Mouse (Mus musculus) CH12.LX (cell line): ENCODE results near the gene Col5a1. TPM values are rescaled to one million over a fixed set of nuclear protein-coding genes. Genes with fewer than 3 reads are reported as not detected.

Source experiments
- DNase-seq: peaks from one replicate; pipeline ENCODE4 v3.0.0-alpha.2; 2013; ENCODE audit errors: extremely low read depth
- H3K27ac ChIP-seq: 2 replicates; pipeline ENCODE4 v1.5.1; 2012; ENCODE audit warnings: low read depth, mild to moderate bottlenecking, control low read depth, moderate library complexity; ENCODE audit not compliant: insufficient read depth
- H3K27me3 ChIP-seq: replicated peaks from 2 replicates; pipeline ENCODE3; 2012; ENCODE audit warnings: inconsistent platforms
- H3K36me3 ChIP-seq, 2 experiments: replicated peaks in 1 of 2; 2 replicates each; pipeline versions ENCODE3 to v1.6.1; 2012; ENCODE audit warnings: inconsistent platforms in 1 of 2, low read length in 1 of 2, mild to moderate bottlenecking in 1 of 2, mixed read lengths in 1 of 2, moderate library complexity in 1 of 2; ENCODE audit not compliant: control insufficient read depth in 1 of 2, insufficient read depth in 1 of 2
- H3K4me1 ChIP-seq, 2 experiments: 2 replicates each; pipeline ENCODE4 v1.6.1; 2012; ENCODE audit warnings: inconsistent platforms in 1 of 2, moderate library complexity in 1 of 2; ENCODE audit not compliant: insufficient read depth in 2 of 2, control insufficient read depth in 1 of 2
- H3K4me2 ChIP-seq: 2 replicates; pipeline ENCODE4 v1.6.1; 2012; ENCODE audit warnings: low read depth, mild to moderate bottlenecking, control low read depth; ENCODE audit not compliant: poor library complexity, insufficient read depth, severe bottlenecking
- H3K4me3 ChIP-seq, 3 experiments: fragments of 150-350 bp in 1 of 3; sonication (generic) in 1 of 3; replicated peaks in 1 of 3; 2 replicates each; pipeline versions ENCODE3 to v1.5.1; 2011 to 2012; ENCODE audit warnings: low read depth in 2 of 3, low read length in 2 of 3, mild to moderate bottlenecking in 2 of 3, moderate library complexity in 2 of 3, control low read depth in 1 of 3, improper control_type of control experiment in 1 of 3, inconsistent platforms in 1 of 3, mixed read lengths in 1 of 3; ENCODE audit not compliant: poor library complexity in 1 of 3
- H3K79me2 ChIP-seq: replicated peaks from 2 replicates; pipeline ENCODE4 v1.6.1; 2012; ENCODE audit warnings: mild to moderate bottlenecking, moderate library complexity; ENCODE audit not compliant: control insufficient read depth, poor library complexity, insufficient read depth, severe bottlenecking; ENCODE audit errors: extremely low read depth
- H3K9ac ChIP-seq: 2 replicates; pipeline ENCODE4 v1.6.1; 2012; ENCODE audit warnings: low read depth, mild to moderate bottlenecking, control low read depth, moderate library complexity; ENCODE audit not compliant: insufficient read depth
- H3K9me3 ChIP-seq: replicated peaks from 2 replicates; pipeline ENCODE3; 2012; ENCODE audit warnings: low read length, inconsistent platforms, mixed read lengths
- BHLHE40 ChIP-seq: IDR thresholded peaks from 2 replicates; pipeline ENCODE4 v1.6.1; 2011; ENCODE audit warnings: mild to moderate bottlenecking, low read depth, low read length, improper control_type of control experiment
- CHD2 ChIP-seq: IDR thresholded peaks from 2 replicates; pipeline ENCODE4 v1.6.1; 2011; ENCODE audit warnings: low read length, improper control_type of control experiment
- IRF4 ChIP-seq: IDR thresholded peaks from 2 replicates; pipeline ENCODE4 v1.6.1; 2014; ENCODE audit warnings: low read depth, mild to moderate bottlenecking, inconsistent platforms, low read length, improper control_type of control experiment
- JUN ChIP-seq: IDR thresholded peaks from 2 replicates; pipeline ENCODE4 v1.6.1; 2011; ENCODE audit warnings: low read depth, mild to moderate bottlenecking, low read length, improper control_type of control experiment, moderate library complexity; ENCODE audit not compliant: insufficient read depth
- JUND ChIP-seq: conservative IDR thresholded peaks from 2 replicates; pipeline ENCODE4 v1.6.1; 2011; ENCODE audit warnings: low read depth, low read length, improper control_type of control experiment
- MAX ChIP-seq: IDR thresholded peaks from 2 replicates; pipeline ENCODE4 v1.6.1; 2011; ENCODE audit warnings: low read length, improper control_type of control experiment
- MAZ ChIP-seq: IDR thresholded peaks from 2 replicates; pipeline ENCODE4 v1.6.1; 2012; ENCODE audit warnings: low read depth, mild to moderate bottlenecking, inconsistent platforms, low read length, improper control_type of control experiment, moderate library complexity
- MEF2A ChIP-seq: IDR thresholded peaks from 2 replicates; pipeline ENCODE4 v1.6.1; 2014; ENCODE audit warnings: low read depth, mild to moderate bottlenecking, inconsistent platforms, low read length, improper control_type of control experiment, borderline replicate concordance
- NRF1 ChIP-seq: IDR thresholded peaks from 2 replicates; pipeline ENCODE4 v1.6.1; 2014; ENCODE audit warnings: low read depth, mild to moderate bottlenecking, inconsistent platforms, low read length, improper control_type of control experiment, moderate library complexity
- PAX5 ChIP-seq: IDR thresholded peaks from 2 replicates; pipeline ENCODE4 v1.6.1; 2012; ENCODE audit warnings: low read length, inconsistent platforms, mixed read lengths
- RAD21 ChIP-seq: IDR thresholded peaks from 2 replicates; pipeline ENCODE4 v1.6.1; 2011; ENCODE audit warnings: low read depth, mild to moderate bottlenecking, low read length, improper control_type of control experiment, moderate library complexity
- SIN3A ChIP-seq: IDR thresholded peaks from 2 replicates; pipeline ENCODE4 v1.6.1; 2012; ENCODE audit warnings: low read length, improper control_type of control experiment, inconsistent platforms
- TBP ChIP-seq: conservative IDR thresholded peaks from 2 replicates; pipeline ENCODE4 v1.6.1; 2011; ENCODE audit warnings: low read depth, low read length, improper control_type of control experiment
- USF1 ChIP-seq: IDR thresholded peaks from 2 replicates; pipeline ENCODE4 v1.6.1; 2014; ENCODE audit warnings: low read depth, mild to moderate bottlenecking, inconsistent platforms, low read length, improper control_type of control experiment
- USF2 ChIP-seq: conservative IDR thresholded peaks from 2 replicates; pipeline ENCODE4 v1.6.1; 2011; ENCODE audit warnings: low read depth, low read length, improper control_type of control experiment
- ZC3H11A ChIP-seq: IDR thresholded peaks from 2 replicates; pipeline ENCODE4 v1.6.1; 2012; ENCODE audit warnings: low read depth, mild to moderate bottlenecking, inconsistent platforms, low read length, improper control_type of control experiment
- ZMIZ1 ChIP-seq: IDR thresholded peaks from 2 replicates; pipeline ENCODE4 v1.6.1; 2012; ENCODE audit warnings: low read depth, mild to moderate bottlenecking, inconsistent platforms, low read length, improper control_type of control experiment
- dilution Hi-C: fragments of 300-500 bp; cut with MboI; formaldehyde crosslinking; loops from 2 replicates; pipeline ENCODE4 v1.14.3; 2020; ENCODE audit warnings: low sequenced_read_pairs; ENCODE audit not compliant: extremely low pct_unique_long_range_greater_than_20kb, extremely low pct_ligation_motif_present
- in situ Hi-C: fragments of 300-500 bp; cut with MboI; formaldehyde crosslinking; loops from 3 replicates; pipeline ENCODE4 v1.14.3; 2019; ENCODE audit warnings: low sequenced_read_pairs, low pct_ligation_motif_present, low pct_unique_long_range_greater_than_20kb, mixed read lengths
- polyA plus RNA-seq: library from polyadenylated mRNA; unstranded; fragments of >175 nt; gene quantifications from 2 replicates; pipeline ENCODE4 v1.2.1, GENCODE M21; 2012; ENCODE audit warnings: low read depth; ENCODE audit not compliant: insufficient read length
- total RNA-seq, 2 experiments: library from RNA; depleted of rRNA; stranded (reverse); fragments of 300-350 nt in 1 of 2; fragments of >200 nt in 1 of 2; gene quantifications; 2 replicates each; pipeline ENCODE4 v1.2.3; 2012 to 2014

Col5a1 gene
- total and polyA plus RNA-seq, 3 experiments, result 0.04 TPM; not detected in 2

- H3K9ac ChIP-seq, result no peak overlapping the region
- no peak overlapping the region for H3K27ac ChIP-seq
- no peak overlapping the region for H3K4me2 ChIP-seq
- H3K79me2 ChIP-seq, result no peaks in the 10 kb centered on the region
- no peaks in the 10 kb centered on the region for H3K36me3 ChIP-seq
- no peaks in the 10 kb centered on the region for H3K9me3 ChIP-seq
- TF ChIP-seq MEF2A (no peak), BHLHE40 (no peak), NRF1 (no peak), JUN (no peak)
- TF ChIP-seq, all 38 proteins: peak for 0
- H3K4me1 ChIP-seq, result no peaks in the 10 kb centered on the region
- DNase-seq, result no peak
- in situ Hi-C loops, result no loop called here
- H3K27me3 ChIP-seq, result peaks cover 96% of the 10 kb centered on the region
- dilution Hi-C loops, result no loop called here
- no peak overlapping the region for H3K4me3 ChIP-seq
Measured at GRCm38 (mm10) chr2:27864491-27865365, 21.5 kb upstream of the Col5a1 start.

- in situ Hi-C loops, result no loop called here
- no peak overlapping the region for H3K4me2 ChIP-seq
- DNase-seq, result no peak
Measured at GRCm38 (mm10) chr2:27870586-27870985, 15.6 kb upstream of the Col5a1 start.

GRCm38 (mm10) chr2:27871056-27871455 is 15.2 kb upstream of the Col5a1 start:
- Histone ChIP-seq H3K4me1 (no peaks in the 10 kb centered on the region), H3K27me3 (peaks cover 93% of the 10 kb centered on the region), H3K9ac (no peak overlapping the region), H3K9me3 (no peaks in the 10 kb centered on the region), H3K4me2 (no peak overlapping the region), H3K4me3 (no peak overlapping the region), H3K79me2 (no peaks in the 10 kb centered on the region), H3K27ac (no peak overlapping the region), H3K36me3 (no peaks in the 10 kb centered on the region)
- TF ChIP-seq PAX5, result no peak
- TF ChIP-seq TBP, result no peak
- TF ChIP-seq JUND, result no peak
- TF ChIP-seq MAX, result no peak
- no peak for TF ChIP-seq USF2
- TF ChIP-seq MAZ, result no peak
- no peak for TF ChIP-seq CHD2
- TF ChIP-seq JUN, result no peak
- TF ChIP-seq ZMIZ1, result no peak
- no peak for TF ChIP-seq IRF4
- no peak for TF ChIP-seq USF1
- TF ChIP-seq BHLHE40, result no peak
- TF ChIP-seq ZC3H11A, result no peak
- no peak for TF ChIP-seq SIN3A
- no peak for DNase-seq
- dilution Hi-C loops, result no loop called here
- in situ Hi-C loops, result no loop called here

More at GRCm38 (mm10) chr2:27870586-27870985, 15.6 kb upstream of the Col5a1 start:
- Histone ChIP-seq H3K9me3 (no peaks in the 10 kb centered on the region), H3K36me3 (no peaks in the 10 kb centered on the region), H3K27ac (no peak overlapping the region), H3K4me3 (no peak overlapping the region), H3K27me3 (peaks cover 93% of the 10 kb centered on the region), H3K9ac (no peak overlapping the region), H3K79me2 (no peaks in the 10 kb centered on the region), H3K4me1 (no peaks in the 10 kb centered on the region)
- TF ChIP-seq RAD21, result no peak
- TF ChIP-seq USF2, result no peak
- TF ChIP-seq MEF2A, result no peak
- dilution Hi-C loops, result no loop called here
